Mouse (Mus musculus): ENCODE measurements around the gene Tas1r3.
A peak's percentile ranks its signal among the peaks of the same experiment; 100 is the strongest.

Gene Tas1r3

GRCm38 (mm10) chr4:155863001-155863400 lies at the start of gene Tas1r3:
TSS of gene Tas1r3 (minus strand) at chr4:155863362.
- DNase-seq (ENCODE audit: low read depth, low spot score), result no peak

- no peak for DNase-seq (ENCODE audit: low read depth, low spot score)
Observed at GRCm38 (mm10) chr4:155908751-155909150, 45.6 kb upstream of the Tas1r3 start.

GRCm38 (mm10) chr4:155908281-155908680 lies 45.1 kb upstream of the Tas1r3 start:
- no peak for DNase-seq (ENCODE audit: low read depth, low spot score)

DNA sequence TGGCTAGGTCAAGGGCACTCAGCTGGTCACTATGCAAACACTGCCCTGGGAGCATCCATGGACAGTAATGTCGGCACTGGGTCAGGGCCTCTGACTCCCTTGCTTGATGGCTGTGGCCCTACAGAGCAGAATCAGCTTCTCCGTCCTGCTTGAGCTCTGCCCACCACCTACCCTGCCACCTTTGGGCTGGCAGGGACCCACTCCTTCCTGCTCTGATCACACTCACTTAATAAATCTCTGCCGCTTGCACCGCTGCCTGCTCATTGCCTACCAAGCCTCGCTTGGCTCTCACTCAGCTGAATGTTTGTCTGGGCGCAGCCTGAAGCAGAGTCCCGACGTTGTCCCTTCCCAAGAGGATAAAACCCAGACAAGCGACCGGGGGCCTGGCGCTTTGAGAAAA lies 43.8 kb upstream of the Tas1r3 start:
- no peak for DNase-seq (ENCODE audit: low read depth, low spot score)

- no peak for DNase-seq (ENCODE audit: low read depth, low spot score)
Observed at GRCm38 (mm10) chr4:155906125-155906524, 43.0 kb upstream of the Tas1r3 start.

- DNase-seq (ENCODE audit: low read depth, low spot score), result no peak
Observed at GRCm38 (mm10) chr4:155905634-155906033, 42.5 kb upstream of the Tas1r3 start.

DNA sequence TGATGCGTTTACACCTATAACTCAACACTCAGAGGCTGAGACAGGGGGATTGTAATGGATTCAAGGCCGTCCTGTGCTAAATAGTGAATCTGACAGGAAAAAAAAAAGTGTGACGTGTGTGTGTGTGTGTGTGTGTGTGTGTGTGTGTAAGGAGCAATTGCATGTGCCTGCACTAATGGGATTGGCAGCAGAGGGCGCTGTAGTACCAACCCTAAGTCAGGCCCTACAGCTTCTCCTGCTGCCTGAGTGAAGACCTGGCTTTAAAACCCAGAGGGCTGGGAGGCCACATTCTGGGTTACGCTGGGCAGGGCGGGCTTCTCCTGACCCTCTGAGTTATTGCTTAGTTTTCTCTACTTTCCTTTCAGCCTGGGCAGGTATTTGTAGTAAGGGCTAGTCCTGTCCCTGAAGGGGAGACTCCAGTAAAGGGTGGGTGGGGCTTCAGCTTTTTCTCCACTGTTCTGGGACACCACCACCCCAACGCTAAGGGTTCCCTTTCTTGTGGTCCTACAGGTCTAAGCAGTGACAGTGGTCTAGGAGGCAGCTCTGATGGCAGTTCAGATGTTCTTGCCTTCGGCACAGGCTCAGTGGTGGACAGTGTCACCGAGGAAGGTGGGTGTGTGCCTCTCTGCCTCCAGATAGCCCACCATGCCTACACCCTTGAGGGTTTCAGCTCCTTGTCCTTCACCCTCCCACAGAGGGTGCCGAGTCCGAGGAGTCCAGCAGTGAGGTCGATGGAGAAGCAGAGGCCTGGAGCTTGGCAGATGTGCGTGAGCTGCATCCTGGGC lies 41.3 kb upstream of the Tas1r3 start:
- DNase-seq (ENCODE audit: low read depth, low spot score), result peak; percentile 82

GRCm38 (mm10) chr4:155903246-155903645 lies 40.1 kb upstream of the Tas1r3 start:
- DNase-seq (ENCODE audit: low read depth, low spot score), result no peak

GRCm38 (mm10) chr4:155901205-155901604 lies 38.0 kb upstream of the Tas1r3 start:
- no peak for DNase-seq (ENCODE audit: low read depth, low spot score)

DNA sequence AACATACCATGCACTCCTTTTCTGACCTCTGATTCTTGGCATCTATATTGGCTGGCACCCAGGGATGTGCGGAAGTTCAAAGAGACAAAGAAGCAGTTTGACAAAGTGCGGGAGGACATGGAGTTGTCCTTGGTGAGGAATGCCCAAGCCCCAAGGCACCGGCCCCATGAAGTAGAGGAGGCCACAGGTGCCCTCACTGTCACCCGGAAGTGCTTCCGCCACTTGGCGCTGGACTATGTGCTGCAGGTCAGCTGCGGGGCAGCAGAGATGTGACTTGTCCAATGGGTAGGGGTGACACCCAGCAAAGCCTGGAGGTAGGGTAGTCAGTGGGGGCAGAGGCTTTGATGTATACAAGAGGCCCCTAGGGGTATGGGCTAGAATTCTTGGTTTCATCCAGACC lies 36.2 kb upstream of the Tas1r3 start:
- no peak for DNase-seq (ENCODE audit: low read depth, low spot score)

DNA sequence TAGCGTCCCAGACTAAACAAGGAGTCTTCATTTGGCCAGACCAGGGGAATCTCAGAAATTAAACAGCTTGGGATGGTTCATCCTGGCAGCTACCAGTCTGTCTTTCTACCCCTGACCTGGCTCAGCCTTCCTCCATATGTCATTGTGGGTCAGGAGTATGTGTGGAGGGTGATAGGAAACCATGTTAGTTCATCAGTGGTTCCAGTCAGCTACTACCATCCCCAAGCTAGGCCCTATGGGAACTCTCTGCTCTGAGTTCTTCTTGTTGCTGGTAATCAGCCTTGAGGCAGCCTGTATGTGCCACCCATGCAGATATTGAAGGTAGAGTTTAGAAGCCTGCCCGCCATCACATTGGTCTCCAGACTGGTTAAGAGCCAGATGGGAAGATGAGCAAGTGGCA lies 35.2 kb upstream of the Tas1r3 start:
- no peak for DNase-seq (ENCODE audit: low read depth, low spot score)

DNA sequence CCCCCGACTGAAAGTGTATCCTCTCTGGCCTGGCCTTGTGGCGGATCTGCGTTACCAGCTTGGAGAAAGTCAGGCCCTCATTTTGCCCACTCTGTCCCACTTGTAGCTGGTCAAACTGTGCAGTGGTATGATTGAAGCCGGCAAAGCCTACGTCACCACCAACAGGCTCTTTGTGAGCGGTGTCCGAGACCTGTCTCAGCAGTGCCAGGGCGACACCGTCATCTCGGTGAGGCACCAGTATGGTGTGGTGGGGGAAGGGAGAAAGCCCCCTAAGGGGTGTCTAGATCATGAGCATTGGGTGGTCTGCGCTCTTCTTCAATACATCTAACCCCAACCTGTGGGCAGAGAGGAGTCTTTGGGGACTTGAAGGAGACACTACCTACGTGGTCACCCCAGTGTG lies 33.3 kb upstream of the Tas1r3 start:
- no peak for DNase-seq (ENCODE audit: low read depth, low spot score)

DNA sequence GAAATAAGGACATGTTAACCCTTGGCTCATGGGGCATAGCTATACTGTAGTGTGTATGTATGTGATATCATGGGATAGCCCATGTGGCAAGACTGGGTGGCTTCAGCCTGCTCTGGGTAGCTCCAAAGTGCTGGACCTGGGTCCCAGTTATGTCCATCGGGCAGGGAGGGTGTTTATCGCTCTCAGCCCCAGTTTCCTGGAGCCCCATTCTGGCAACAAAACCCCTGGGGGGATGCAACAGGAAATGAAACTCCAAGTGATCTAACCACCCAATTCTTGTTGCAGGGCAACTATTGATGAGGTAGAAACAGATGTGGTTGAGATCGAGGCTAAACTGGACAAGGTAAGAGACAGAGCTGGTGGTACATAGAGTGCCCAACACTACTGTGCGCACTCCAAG lies 32.7 kb upstream of the Tas1r3 start:
- DNase-seq (ENCODE audit: low read depth, low spot score), result no peak

DNA sequence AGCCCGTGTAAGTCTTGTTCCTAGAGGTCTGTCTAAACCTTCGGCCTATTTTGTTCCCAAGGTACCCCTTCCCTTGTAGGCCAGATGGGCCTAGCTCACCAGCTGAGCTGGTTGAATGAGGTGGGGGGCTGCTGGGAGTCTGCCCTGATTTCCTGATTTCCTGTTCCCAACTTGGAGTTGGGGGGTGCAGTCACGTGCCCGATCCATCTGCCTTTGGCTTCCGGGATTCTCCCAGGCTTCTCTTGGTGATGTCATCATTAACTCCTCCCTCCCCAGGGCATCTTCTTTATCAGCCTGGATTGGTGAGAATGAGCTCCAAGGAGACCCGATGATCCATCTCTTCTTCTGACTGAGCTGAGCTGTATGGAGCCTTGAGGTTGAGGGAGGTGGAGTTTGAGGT lies 32.1 kb upstream of the Tas1r3 start:
- peak; percentile 61 for DNase-seq (ENCODE audit: low read depth, low spot score)

DNA sequence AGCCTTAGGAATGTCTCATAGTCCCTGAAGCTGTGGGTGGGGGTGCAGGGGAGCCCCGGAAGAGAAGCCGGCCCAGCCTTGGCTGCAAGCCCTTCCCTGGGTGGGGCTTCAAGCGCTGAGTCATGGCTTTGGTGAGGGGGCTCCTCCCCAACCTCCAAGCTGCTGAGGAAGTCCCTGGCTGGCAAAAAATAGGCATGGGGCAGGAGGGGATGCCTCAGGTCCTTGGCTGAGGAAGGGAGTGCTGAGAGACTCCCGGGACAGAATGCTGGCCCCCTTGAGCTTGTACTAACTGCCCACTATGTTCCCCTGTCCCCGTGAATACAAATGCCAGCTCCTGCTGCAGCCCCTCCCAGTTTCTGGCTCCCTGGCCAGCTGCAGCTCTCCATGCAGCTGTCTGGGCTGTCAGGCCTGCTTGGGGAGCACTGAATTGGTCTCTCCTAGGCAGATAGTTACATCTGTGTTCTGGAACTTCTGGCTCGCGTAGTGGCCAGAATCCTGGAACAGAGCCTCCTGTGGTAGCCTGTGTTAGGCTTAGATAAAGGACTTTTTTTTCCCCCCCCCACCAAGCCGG lies 31.2 kb upstream of the Tas1r3 start:
- DNase-seq (ENCODE audit: low read depth, low spot score), result peak; percentile 38

DNA sequence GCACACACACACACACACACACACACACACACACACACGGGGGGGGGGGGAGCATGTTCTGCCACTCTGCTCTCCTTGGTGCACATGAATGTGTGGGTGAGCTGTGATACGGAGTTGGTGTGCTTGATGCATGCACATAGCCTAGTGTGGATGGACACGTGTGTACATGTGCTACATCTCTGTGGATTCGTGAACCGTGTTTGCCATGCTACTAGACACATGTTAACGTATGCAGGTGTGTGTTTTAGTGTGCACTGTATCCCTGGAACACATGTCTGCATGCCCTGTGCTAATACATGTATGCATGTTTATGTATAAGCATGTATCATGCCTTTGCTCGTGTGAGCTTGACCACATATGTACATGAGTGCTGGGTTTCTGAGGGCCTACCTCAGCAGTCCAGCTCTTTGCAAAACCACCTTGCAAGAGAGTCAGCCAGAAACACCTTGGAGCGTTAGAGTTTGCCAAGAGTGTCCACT lies 30.1 kb upstream of the Tas1r3 start:
- DNase-seq (ENCODE audit: low read depth, low spot score), result no peak

DNA sequence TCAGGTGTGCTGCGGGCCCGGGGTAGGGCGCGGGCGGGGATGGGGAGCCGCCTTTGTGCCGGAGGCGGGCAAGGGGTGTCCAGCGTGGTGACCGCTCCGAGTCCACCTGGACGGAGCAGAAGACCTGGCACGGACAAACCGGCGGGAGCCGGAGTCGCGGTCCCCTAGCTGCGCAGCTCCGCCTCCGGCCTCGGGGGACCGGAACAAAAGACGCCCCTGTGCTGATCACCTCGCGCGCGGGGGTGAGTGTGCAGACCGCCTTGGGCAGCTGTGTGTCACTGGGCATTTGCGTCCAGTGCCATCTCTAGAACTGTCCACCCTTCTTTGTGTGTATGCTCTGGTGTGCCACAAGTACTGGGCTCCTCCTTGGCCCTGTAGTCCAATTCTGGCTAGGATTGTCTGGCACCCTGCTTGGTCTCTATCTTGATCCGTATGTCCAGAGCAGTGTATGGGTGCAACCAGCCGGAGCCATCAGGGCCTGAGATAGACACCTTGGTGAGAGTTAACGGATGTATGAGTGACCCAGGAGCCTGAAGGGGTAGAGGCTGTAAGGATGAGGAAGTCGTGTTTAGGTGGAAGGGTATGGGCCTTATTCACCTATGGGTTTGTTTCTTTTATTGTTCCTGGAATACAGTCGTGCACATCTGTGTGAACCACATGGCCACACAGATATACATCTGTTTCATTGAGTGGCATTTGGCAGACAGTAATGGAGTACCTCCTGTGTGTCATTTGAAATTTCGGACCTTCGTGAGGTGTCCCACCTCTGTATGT lies 29.5 kb upstream of the Tas1r3 start:
- no peak for DNase-seq (ENCODE audit: low read depth, low spot score)

DNA sequence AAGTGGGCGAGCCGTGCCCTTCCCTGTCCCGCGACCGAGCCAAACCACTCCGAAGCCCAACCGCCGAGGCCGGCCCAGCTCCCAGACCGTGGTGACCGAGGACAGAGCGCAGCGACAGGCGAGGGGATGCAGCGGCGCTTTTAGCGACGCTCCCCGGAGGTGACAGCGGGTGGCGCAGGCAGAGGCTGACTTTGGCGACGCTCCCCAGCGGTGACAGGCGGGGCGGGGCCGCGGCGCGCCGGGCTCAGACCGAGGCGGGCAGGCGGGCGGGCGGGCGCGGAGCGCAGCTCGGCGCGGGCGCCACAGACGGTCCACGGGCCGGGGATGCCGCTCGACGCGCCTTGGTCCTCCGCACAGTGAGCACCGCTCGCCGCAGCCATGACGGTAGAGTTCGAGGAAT lies 28.9 kb upstream of the Tas1r3 start:
- peak; percentile 74 for DNase-seq (ENCODE audit: low read depth, low spot score)

DNA sequence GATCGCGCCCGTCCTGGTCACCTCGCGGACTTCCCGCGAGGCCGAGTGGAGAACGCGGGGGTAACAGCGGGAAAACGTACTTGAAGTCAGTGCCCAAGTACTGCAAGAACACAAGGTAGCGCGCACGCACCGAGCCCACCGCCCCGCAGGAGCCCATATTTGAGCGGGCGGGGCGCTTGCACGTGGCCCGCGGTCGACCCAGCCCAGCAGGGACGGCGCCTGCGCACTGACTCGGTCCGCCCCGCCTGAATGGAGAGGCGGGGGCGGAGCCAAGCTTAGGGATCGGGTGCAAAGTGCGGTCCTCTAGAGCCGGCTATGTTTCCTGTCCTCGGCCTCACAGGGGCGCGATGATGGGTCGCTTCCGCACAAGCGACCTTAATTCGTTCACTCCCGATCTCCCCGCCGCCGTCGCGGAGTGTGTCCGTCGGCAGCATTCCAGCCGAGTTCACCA lies 28.4 kb upstream of the Tas1r3 start, which contains the start of the genes Pusl1 and Acap3:
Gene Pusl1 (minus strand): TSS at position 231 of the 451 bp plus-strand sequence.
Gene Acap3 (plus strand): TSS at position 272 of the 451 bp plus-strand sequence.
- DNase-seq (ENCODE audit: low read depth, low spot score), result peak; percentile 96

GRCm38 (mm10) chr4:155891011-155891471 lies 27.9 kb upstream of the Tas1r3 start:
- DNase-seq (ENCODE audit: low read depth, low spot score), result no peak

GRCm38 (mm10) chr4:155889316-155889715 lies 26.2 kb upstream of the Tas1r3 start:
- DNase-seq (ENCODE audit: low read depth, low spot score), result no peak

DNA sequence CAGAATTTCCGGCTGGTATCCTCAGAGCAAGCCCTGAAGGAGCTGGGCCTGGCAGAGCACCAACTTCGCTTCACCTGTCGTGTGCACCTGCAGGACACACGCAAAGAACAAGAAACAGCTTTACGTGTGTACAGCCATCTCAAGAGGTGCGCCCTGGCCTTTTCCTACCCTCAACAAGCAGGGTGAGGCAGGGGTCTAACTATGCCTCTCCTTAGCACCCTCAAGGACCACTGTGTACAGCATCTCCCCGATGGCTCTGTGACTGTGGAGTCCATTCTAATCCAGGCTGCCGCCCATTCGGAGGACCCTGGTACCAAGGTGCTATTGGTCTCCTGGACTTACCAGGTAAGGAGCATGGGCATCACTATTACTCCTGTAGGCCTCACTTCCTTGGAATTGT lies 25.0 kb upstream of the Tas1r3 start:
- no peak for DNase-seq (ENCODE audit: low read depth, low spot score)
